Mouse (Mus musculus) kidney, embryonic 16.5 days (tissue): ENCODE measurements at regions not wholly inside any gene's neighbourhood (a gene's known extent, or its start where the extent isn't known, plus 50 kb on each side); places are given as distances from the start of the nearest gene placed in this dataset.

Experiments
- ATAC-seq: fragments of 200-750 bp; cut with Nextera tagmentation; 2 replicates; pipeline ENCODE4 v1.8.0; 2017; ENCODE audit warnings: moderate TSS enrichment; ENCODE audit not compliant: low FRiP score, low TSS enrichment
- H3K27ac ChIP-seq: fragments of 300-500 bp; sonication (generic); 2 replicates; pipeline ENCODE4 v1.5.1; 2014; ENCODE audit warnings: low read length
- H3K27me3 ChIP-seq: fragments of 300-500 bp; sonication (generic); 2 replicates; pipeline ENCODE4 v1.6.1; 2014; ENCODE audit warnings: low read length, control low read depth, mixed read lengths; ENCODE audit not compliant: insufficient read depth
- H3K36me3 ChIP-seq: fragments of 300-500 bp; sonication (generic); 2 replicates; pipeline ENCODE4 v1.6.1; 2014; ENCODE audit warnings: low read length, control low read depth, mixed read lengths; ENCODE audit not compliant: insufficient read depth
- H3K4me1 ChIP-seq: fragments of 300-500 bp; sonication (generic); 2 replicates; pipeline ENCODE4 v1.6.1; 2014; ENCODE audit warnings: low read length, control low read depth, mixed read lengths; ENCODE audit not compliant: insufficient read depth
- H3K4me2 ChIP-seq: fragments of 300-500 bp; sonication (generic); replicated peaks from 2 replicates; pipeline ENCODE4 v1.6.1; 2014; ENCODE audit warnings: low read depth, low read length
- H3K4me3 ChIP-seq: fragments of 300-500 bp; sonication (generic); 2 replicates; pipeline ENCODE4 v1.5.1; 2014; ENCODE audit warnings: mild to moderate bottlenecking, low read length
- H3K9ac ChIP-seq: fragments of 300-500 bp; sonication (generic); replicated peaks from 2 replicates; pipeline ENCODE4 v1.6.1; 2014; ENCODE audit warnings: low read length
- H3K9me3 ChIP-seq: fragments of 300-500 bp; sonication (generic); 2 replicates; pipeline ENCODE4 v1.6.1; 2016; ENCODE audit warnings: low read length, control low read depth
- WGBS: fragments of 180-500 bp; shearing (Covaris S2); extraction: QIAGEN DNeasy Blood & Tissue Kit; methylation state at CpG from one replicate; pipeline ENCODE4 v1.1.7; 2014; 5-methylcytosine and 5-hydroxymethylcytosine counted together

GRCm38 (mm10) chr5:125985356-125985755 lies 453.8 kb downstream of the Tmem132b start:
- ATAC-seq, result no peak
- Histone ChIP-seq H3K9ac (no peak overlapping the region), H3K4me2 (no peak overlapping the region), H3K9me3 (no peaks in the 10 kb centered on the region), H3K36me3 (no peaks in the 10 kb centered on the region), H3K4me1 (no peaks in the 10 kb centered on the region), H3K27me3 (no peaks in the 10 kb centered on the region), H3K27ac (no peak overlapping the region), H3K4me3 (no peak overlapping the region)

GRCm38 (mm10) chr5:125997173-125997572 lies 465.6 kb downstream of the Tmem132b start:
- Histone ChIP-seq H3K36me3 (no peaks in the 10 kb centered on the region), H3K27me3 (no peaks in the 10 kb centered on the region), H3K4me1 (no peaks in the 10 kb centered on the region), H3K4me2 (no peak overlapping the region), H3K9ac (no peak overlapping the region), H3K9me3 (peaks cover 8% of the 10 kb centered on the region; the same call in 1 of the 2 replicates), H3K4me3 (no peak overlapping the region), H3K27ac (no peak overlapping the region)
- WGBS, result 61% methylated on average over 8 of the region's 8 CpGs
- ATAC-seq, result no peak

- Histone ChIP-seq H3K4me1 (no peaks in the 10 kb centered on the region), H3K36me3 (no peaks in the 10 kb centered on the region), H3K9ac (no peak overlapping the region), H3K4me2 (no peak overlapping the region), H3K27ac (no peak overlapping the region), H3K9me3 (no peaks in the 10 kb centered on the region), H3K4me3 (no peak overlapping the region), H3K27me3 (no peaks in the 10 kb centered on the region)
- ATAC-seq, result no peak
- WGBS, result 62% methylated on average over 4 of the region's 4 CpGs
Observed at GRCm38 (mm10) chr5:126007871-126008270, 476.3 kb downstream of the Tmem132b start.

- 88% methylated on average over 8 of the region's 8 CpGs for WGBS
- Histone ChIP-seq H3K9ac (no peak overlapping the region), H3K9me3 (no peaks in the 10 kb centered on the region), H3K4me3 (no peak overlapping the region), H3K4me2 (no peak overlapping the region), H3K27me3 (no peaks in the 10 kb centered on the region), H3K4me1 (no peaks in the 10 kb centered on the region), H3K27ac (no peak overlapping the region), H3K36me3 (no peaks in the 10 kb centered on the region)
- no peak for ATAC-seq
Observed at GRCm38 (mm10) chr5:126008321-126008720, 476.7 kb downstream of the Tmem132b start.

GRCm38 (mm10) chr5:126019781-126020180 lies 488.2 kb downstream of the Tmem132b start:
- Histone ChIP-seq H3K9me3 (no peaks in the 10 kb centered on the region), H3K27me3 (no peaks in the 10 kb centered on the region), H3K36me3 (no peaks in the 10 kb centered on the region), H3K4me1 (no peaks in the 10 kb centered on the region), H3K4me3 (no peak overlapping the region), H3K4me2 (no peak overlapping the region), H3K27ac (no peak overlapping the region), H3K9ac (no peak overlapping the region)
- ATAC-seq, result no peak
- 90% methylated on average over 8 of the region's 8 CpGs for WGBS

GRCm38 (mm10) chr5:126023906-126024305 lies 492.3 kb downstream of the Tmem132b start:
- WGBS, result 18% methylated on average over 2 of the region's 2 CpGs
- Histone ChIP-seq H3K4me1 (no peaks in the 10 kb centered on the region), H3K36me3 (no peaks in the 10 kb centered on the region), H3K4me3 (no peak overlapping the region), H3K27me3 (no peaks in the 10 kb centered on the region), H3K9ac (no peak overlapping the region), H3K27ac (no peak overlapping the region), H3K4me2 (no peak overlapping the region), H3K9me3 (no peaks in the 10 kb centered on the region)
- no peak for ATAC-seq

GRCm38 (mm10) chr5:126034846-126035245 lies 503.3 kb downstream of the Tmem132b start:
- no peak for ATAC-seq
- Histone ChIP-seq H3K9ac (no peak overlapping the region), H3K4me2 (no peak overlapping the region), H3K9me3 (0 out of 2 replicates have a peak, but pooled peaks cover 4% of the 10 kb centered on the region), H3K27me3 (no peaks in the 10 kb centered on the region), H3K4me1 (no peaks in the 10 kb centered on the region), H3K36me3 (no peaks in the 10 kb centered on the region), H3K4me3 (no peak overlapping the region), H3K27ac (no peak overlapping the region)
- WGBS, result 93% methylated on average over 1 of the region's 1 CpGs

- 19% methylated on average over 1 of the region's 1 CpGs for WGBS
- no peak overlapping the region for H3K27ac ChIP-seq
- H3K9me3 ChIP-seq, result 0 out of 2 replicates have a peak, but pooled peaks cover 4% of the 10 kb centered on the region
- H3K4me3 ChIP-seq, result no peak overlapping the region
- ATAC-seq, result no peak
- H3K36me3 ChIP-seq, result no peaks in the 10 kb centered on the region
- no peaks in the 10 kb centered on the region for H3K27me3 ChIP-seq
- no peak overlapping the region for H3K9ac ChIP-seq
- no peaks in the 10 kb centered on the region for H3K4me1 ChIP-seq
- no peak overlapping the region for H3K4me2 ChIP-seq
Observed at GRCm38 (mm10) chr5:126036686-126037085, 505.1 kb downstream of the Tmem132b start.

- Histone ChIP-seq H3K27me3 (no peaks in the 10 kb centered on the region), H3K36me3 (no peaks in the 10 kb centered on the region), H3K27ac (no peak overlapping the region), H3K4me3 (no peak overlapping the region), H3K9ac (no peak overlapping the region), H3K4me1 (no peaks in the 10 kb centered on the region), H3K4me2 (no peak overlapping the region), H3K9me3 (peaks cover under 1% of the 10 kb centered on the region)
- no peak for ATAC-seq
- 84% methylated on average over 3 of the region's 3 CpGs for WGBS
Observed at GRCm38 (mm10) chr5:126045761-126046160, 514.2 kb downstream of the Tmem132b start.

- no peaks in the 10 kb centered on the region for H3K4me1 ChIP-seq
- ATAC-seq, result no peak
- no peak overlapping the region for H3K27ac ChIP-seq
Observed at GRCm38 (mm10) chr5:126063644-126064043, 532.1 kb downstream of the Tmem132b start.

More at GRCm38 (mm10) chr5:126063644-126064043, 532.1 kb downstream of the Tmem132b start:
- H3K9ac ChIP-seq, result no peak overlapping the region
- H3K4me2 ChIP-seq, result no peak overlapping the region
- H3K27me3 ChIP-seq, result no peaks in the 10 kb centered on the region
- no peaks in the 10 kb centered on the region for H3K36me3 ChIP-seq
- H3K4me3 ChIP-seq, result no peak overlapping the region
- H3K9me3 ChIP-seq, result peaks cover 4% of the 10 kb centered on the region; the same call in 1 of the 2 replicates
